Mouse (Mus musculus): ENCODE measurements around the gene Acyp2. TPM values are rescaled to one million over a fixed set of nuclear protein-coding genes. Genes with fewer than 3 reads are reported as not detected.

Gene Acyp2
- polyA plus RNA-seq, 1 experiment from 2014 or later = 29.9 TPM

GRCm38 (mm10) chr11:30471187-30471586 is 178.2 kb downstream of the Acyp2 start:
- Histone ChIP-seq H3K4me2 (peak overlapping the region; percentile 82), H3K27ac (ENCODE audit: low read depth) (peak overlapping the region; percentile 1; the same call in 1 of the 2 replicates), H3K4me1 (ENCODE audit: insufficient read depth) (0 out of 2 replicates have a peak, but pooled peaks cover 5% of the 10 kb centered on the region), H3K4me3 (ENCODE audit: low read depth, low read length) (peak overlapping the region; percentile 44; the same call in 1 of the 2 replicates), H3K9me3 (ENCODE audit: low read depth, low read length) (no peaks in the 10 kb centered on the region), H3K9ac (no peak overlapping the region), H3K36me3 (ENCODE audit: insufficient read depth) (no peaks in the 10 kb centered on the region), H3K27me3 (ENCODE audit: insufficient read depth, low read length) (no peaks in the 10 kb centered on the region)
- TF ChIP-seq CTCF (IDR thresholded peaks at IDR 0.05; ENCODE audit: low read depth) = no peak
- DNase-seq = no peak
- 50% methylated on average over 8 of the region's 8 CpGs for WGBS
- ATAC-seq (ENCODE audit: insufficient read depth) = peak; percentile 18

Other genes with a start within 250 kb of the Acyp2 start
- 0.22 TPM in 1 of 2 replicates, not detected in the other for gene 4930505A04Rik, start 177.8 kb downstream of the Acyp2 start, polyA plus RNA-seq (2014; fragmentation: Nextera tagmentation; extraction: Ambion mirVana)
- gene Psme4, start 122.1 kb upstream of the Acyp2 start, polyA plus RNA-seq (2014; fragmentation: Nextera tagmentation; extraction: Ambion mirVana) = 30.5 and 33.1 TPM in 2 replicates
- gene Gpr75, start 235.8 kb upstream of the Acyp2 start, polyA plus RNA-seq (2014; fragmentation: Nextera tagmentation; extraction: Ambion mirVana) = 0.08 and 0.12 TPM in 2 replicates
- 27.5 and 30.1 TPM in 2 replicates for gene Asb3, start 235.8 kb upstream of the Acyp2 start, polyA plus RNA-seq (2014; fragmentation: Nextera tagmentation; extraction: Ambion mirVana)

Data from lung, embryonic 14.5 days (tissue).